Mouse (Mus musculus) urinary bladder, postnatal 25 days (tissue): ENCODE measurements around the gene 1700020N15Rik.
"Not testable (repeated sequence)": the region's sequence is repeated elsewhere in the genome, so short reads cannot be mapped to it uniquely, and the experiment has no call there.

Experiments used
- DNase-seq: peaks from one replicate; pipeline ENCODE4 v3.0.0; 2022; ENCODE audit warnings: low spot score

The 1700020N15Rik gene

GRCm38 (mm10) chrX:69945000-69945399 is at the start of gene 1700020N15Rik:
1700020N15Rik (plus strand) TSS chrX:69945300.
- not testable (repeated sequence) for DNase-seq

GRCm38 (mm10) chrX:69976790-69977579 is 31.9 kb downstream of the 1700020N15Rik start:
- no peak for DNase-seq
